Mouse (Mus musculus) limb, embryonic 10.5 days (tissue): ENCODE measurements at regions not wholly inside any gene's neighbourhood (a gene's known extent, or its start where the extent isn't known, plus 50 kb on each side); places are given as distances from the start of the nearest gene placed in this dataset.

ENCODE experiments used
- DNase-seq: peaks from one replicate; pipeline ENCODE4 v3.0.0-alpha.2; 2017; ENCODE audit warnings: low spot score
- H3K27ac ChIP-seq: fragments of 300-500 bp; sonication (generic); 2 replicates; pipeline ENCODE4 v1.5.1; 2016; ENCODE audit warnings: mild to moderate bottlenecking
- H3K27me3 ChIP-seq: fragments of 300-500 bp; sonication (generic); 2 replicates; pipeline ENCODE4 v1.6.1; 2016; ENCODE audit warnings: low read depth, mild to moderate bottlenecking; ENCODE audit not compliant: poor library complexity, severe bottlenecking
- H3K36me3 ChIP-seq: fragments of 300-500 bp; sonication (generic); 2 replicates; pipeline ENCODE4 v1.6.1; 2016; ENCODE audit warnings: mild to moderate bottlenecking, moderate library complexity
- H3K4me1 ChIP-seq: fragments of 300-500 bp; sonication (generic); 2 replicates; pipeline ENCODE4 v1.6.1; 2016
- H3K4me3 ChIP-seq: fragments of 300-500 bp; sonication (generic); 2 replicates; pipeline ENCODE4 v1.5.1; 2016; ENCODE audit warnings: mild to moderate bottlenecking, moderate library complexity
- H3K9me3 ChIP-seq: fragments of 300-500 bp; sonication (generic); replicated peaks from 2 replicates; pipeline ENCODE4 v1.6.1; 2016; ENCODE audit warnings: mild to moderate bottlenecking
- WGBS: fragments of 180-500 bp; shearing (Covaris S2); methylation state at CpG from one replicate; pipeline ENCODE4 v1.1.7; 2016; 5-methylcytosine and 5-hydroxymethylcytosine counted together

DNA sequence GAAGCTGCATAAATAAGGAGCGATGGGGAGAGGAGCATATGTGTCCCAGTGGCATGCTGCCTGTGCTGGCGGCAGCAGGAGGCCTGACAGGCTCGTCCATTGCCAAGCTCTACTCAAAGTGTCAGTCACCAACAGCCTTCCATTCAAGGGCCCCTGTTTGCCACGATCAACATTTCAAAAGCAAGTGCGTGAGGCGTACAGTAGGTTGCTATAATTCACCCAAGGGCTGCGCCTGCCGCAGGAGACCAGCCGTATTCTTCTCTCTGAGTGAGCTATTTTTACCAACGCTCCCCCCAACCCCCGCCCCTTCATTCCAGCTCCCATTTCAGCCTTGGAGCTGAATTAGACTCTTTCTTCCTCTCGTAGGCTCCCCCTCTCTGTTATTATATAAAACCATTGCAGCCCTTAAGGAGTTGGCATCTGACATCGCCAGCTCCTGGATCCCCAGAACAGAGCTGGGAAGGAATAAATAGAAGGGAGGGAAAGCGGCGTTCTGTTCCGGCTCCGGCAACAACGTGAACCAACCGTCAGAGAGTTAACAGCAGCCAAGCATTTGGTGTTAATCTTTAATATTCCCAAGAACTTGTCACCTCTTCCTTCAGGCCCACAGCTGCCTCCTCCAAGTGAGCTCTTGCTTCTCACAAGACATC is 59.5 kb upstream of the Ctnnb1 start:
- WGBS: 66% methylated on average over 19 of the region's 19 CpGs
- no peaks in the 10 kb centered on the region for H3K36me3 ChIP-seq
- no peak for DNase-seq
- peak overlapping the region; percentile 46; the same call in 1 of the 2 replicates for H3K27ac ChIP-seq
- no peaks in the 10 kb centered on the region for H3K27me3 ChIP-seq
- H3K9me3 ChIP-seq: no peaks in the 10 kb centered on the region
- no peak overlapping the region for H3K4me3 ChIP-seq
- H3K4me1 ChIP-seq: peaks cover 20% of the 10 kb centered on the region

DNA sequence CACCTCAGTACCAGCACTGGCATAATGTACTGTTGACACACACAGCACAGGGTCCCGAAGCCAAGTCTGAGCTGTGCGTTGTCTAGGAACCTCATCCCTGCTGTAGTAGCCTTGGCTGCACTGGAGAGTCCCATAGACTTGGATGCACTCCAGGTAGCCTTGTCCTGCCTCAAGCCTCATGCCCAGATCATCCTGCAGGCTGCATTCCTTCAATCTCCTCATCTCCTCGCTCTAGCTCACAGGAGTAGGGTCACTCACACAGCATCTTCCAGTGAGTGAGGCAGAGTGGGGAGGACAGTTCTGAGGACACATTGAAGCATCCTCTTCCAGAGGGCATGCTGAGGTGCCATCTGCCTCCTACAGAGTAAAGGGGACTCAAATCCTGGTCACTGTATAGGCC is 55.7 kb upstream of the Ctnnb1 start:
- H3K4me3 ChIP-seq: no peak overlapping the region
- H3K36me3 ChIP-seq: no peaks in the 10 kb centered on the region
- no peaks in the 10 kb centered on the region for H3K9me3 ChIP-seq
- 96% methylated on average over 3 of the region's 3 CpGs for WGBS
- DNase-seq: no peak
- no peaks in the 10 kb centered on the region for H3K27me3 ChIP-seq
- no peak overlapping the region for H3K27ac ChIP-seq
- H3K4me1 ChIP-seq: peaks cover 11% of the 10 kb centered on the region

DNA sequence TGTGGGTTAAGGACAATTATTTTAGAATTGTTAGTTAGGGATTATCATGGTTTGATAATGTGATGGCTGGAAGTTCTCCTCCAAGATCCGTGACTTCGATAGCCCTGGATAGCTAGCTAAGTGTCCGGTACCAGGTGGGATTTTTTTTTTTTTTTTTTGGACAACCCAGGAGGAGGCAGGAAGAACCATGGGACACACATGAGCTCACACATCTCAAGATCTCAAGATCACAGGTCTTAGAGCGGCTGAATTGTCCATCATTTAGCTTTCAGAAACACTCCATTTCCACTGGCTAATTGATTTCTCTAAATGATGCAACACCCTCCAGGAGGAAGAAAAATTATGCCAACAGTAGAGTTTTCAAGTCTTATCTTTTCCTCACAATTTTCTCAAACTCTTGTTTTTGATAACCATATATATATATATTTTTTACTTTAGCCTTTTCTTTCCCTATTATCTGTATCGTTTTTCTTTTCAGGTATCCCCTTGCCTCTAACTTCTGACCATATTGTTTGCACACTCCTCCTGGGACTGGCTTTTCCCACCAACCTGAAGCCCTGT is 54.5 kb upstream of the Ctnnb1 start:
- H3K4me1 ChIP-seq: peaks cover 7% of the 10 kb centered on the region
- no peak overlapping the region for H3K4me3 ChIP-seq
- WGBS: 95% methylated on average over 5 of the region's 5 CpGs
- H3K27me3 ChIP-seq: no peaks in the 10 kb centered on the region
- H3K9me3 ChIP-seq: no peaks in the 10 kb centered on the region
- H3K27ac ChIP-seq: no peak overlapping the region
- DNase-seq: no peak
- H3K36me3 ChIP-seq: no peaks in the 10 kb centered on the region

DNA sequence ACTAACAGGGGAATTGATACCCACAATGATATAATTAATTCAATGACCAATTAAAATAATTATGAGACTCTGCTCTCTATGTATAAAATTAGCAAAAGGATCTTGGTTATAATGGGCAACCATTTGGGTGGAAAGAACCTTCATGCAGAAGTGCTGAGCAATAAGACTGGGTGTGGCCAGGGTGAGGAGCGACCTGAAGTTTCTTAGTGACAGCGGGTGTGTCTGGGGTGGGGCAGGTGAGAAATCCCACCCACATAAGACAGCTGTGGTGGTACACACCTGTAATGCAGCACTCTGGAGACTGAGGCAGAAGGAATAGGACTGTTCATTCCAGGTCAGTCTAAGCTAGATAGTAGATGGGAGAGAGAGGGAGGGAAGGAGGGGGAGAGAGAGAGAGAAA is 51.9 kb upstream of the Ctnnb1 start:
- H3K4me3 ChIP-seq: no peak overlapping the region

More for the DNA sequence above, 51.9 kb upstream of the Ctnnb1 start:
- 87% methylated on average over 2 of the region's 2 CpGs for WGBS
- H3K36me3 ChIP-seq: no peaks in the 10 kb centered on the region
- 0 out of 2 replicates have a peak, but pooled peaks cover 3% of the 10 kb centered on the region for H3K4me1 ChIP-seq
- H3K27me3 ChIP-seq: no peaks in the 10 kb centered on the region
- no peaks in the 10 kb centered on the region for H3K9me3 ChIP-seq
- no peak for DNase-seq
- no peak overlapping the region for H3K27ac ChIP-seq
